Mouse (Mus musculus) urinary bladder, postnatal 4 days (tissue): ENCODE results near the gene Esrra.

Experiments used
- DNase-seq, 2 experiments: peaks; one replicate each; pipeline ENCODE4 v3.0.0; 2021 to 2022; ENCODE audit warnings: low spot score in 2 of 2

The Esrra gene

GRCm38 (mm10) chr19:6921647-6922567 is at the start of gene Esrra:
Esrra (minus strand) TSS chr19:6921813.
- peak; percentile 100 for DNase-seq

GRCm38 (mm10) chr19:6970460-6971085 is 49.0 kb upstream of the Esrra start:
- no peak for DNase-seq

- DNase-seq = peak; percentile 75 to 78
Measured at GRCm38 (mm10) chr19:6969665-6970381, 48.2 kb upstream of the Esrra start.

GRCm38 (mm10) chr19:6969291-6969664 is 47.7 kb upstream of the Esrra start:
- no peak for DNase-seq

GRCm38 (mm10) chr19:6968491-6969271 is 47.1 kb upstream of the Esrra start:
- no peak for DNase-seq

GRCm38 (mm10) chr19:6956461-6956860 is 34.8 kb upstream of the Esrra start:
- DNase-seq = no peak

GRCm38 (mm10) chr19:6955424-6955823 is 33.8 kb upstream of the Esrra start:
- DNase-seq = no peak

- peak in 1 of 2 experiments; percentile 51 for DNase-seq
Measured at GRCm38 (mm10) chr19:6954046-6954445, 32.4 kb upstream of the Esrra start.

GRCm38 (mm10) chr19:6952712-6953037 is 31.1 kb upstream of the Esrra start:
- DNase-seq = peak in 1 of 2 experiments; percentile 65

- peak; percentile 80 to 81 for DNase-seq
Measured at GRCm38 (mm10) chr19:6951994-6952711, 30.5 kb upstream of the Esrra start.

GRCm38 (mm10) chr19:6951381-6951968 is 29.9 kb upstream of the Esrra start:
- DNase-seq = peak; percentile 91 to 92

GRCm38 (mm10) chr19:6950613-6951153 is 29.1 kb upstream of the Esrra start:
- no peak for DNase-seq

GRCm38 (mm10) chr19:6949951-6950350 is 28.3 kb upstream of the Esrra start:
- DNase-seq = no peak

- DNase-seq = no peak
Measured at GRCm38 (mm10) chr19:6949532-6949931, 27.9 kb upstream of the Esrra start.

GRCm38 (mm10) chr19:6948186-6948585 is 26.6 kb upstream of the Esrra start:
- no peak for DNase-seq

- no peak for DNase-seq
Measured at GRCm38 (mm10) chr19:6947742-6948141, 26.1 kb upstream of the Esrra start.

- DNase-seq = no peak
Measured at GRCm38 (mm10) chr19:6943709-6944108, 22.1 kb upstream of the Esrra start.

GRCm38 (mm10) chr19:6942764-6943163 is 21.2 kb upstream of the Esrra start:
- peak in 1 of 2 experiments; percentile 55 for DNase-seq

GRCm38 (mm10) chr19:6942249-6942691 is 20.7 kb upstream of the Esrra start, which contains the start of gene Gpr137:
Gpr137 (minus strand) TSS chr19:6942480.
- DNase-seq = peak; percentile 94 to 95
